Mouse (Mus musculus): ENCODE measurements around the gene Cdipt. TPM values are rescaled to one million over a fixed set of nuclear protein-coding genes. Genes with fewer than 3 reads are reported as not detected.

The Cdipt gene
- polyA plus RNA-seq, 1 experiment from 2014 or later, result 105 TPM

GRCm38 (mm10) chr7:127004122-127004875, 28.6 kb downstream of the Cdipt start:
- ATAC-seq (replicated peaks), result no peak
- no peaks in the 10 kb centered on the region for H3K9me3 ChIP-seq
- 87% methylated on average over 4 of the region's 4 CpGs for WGBS

GRCm38 (mm10) chr7:127007313-127008024, 31.8 kb downstream of the Cdipt start:
- Histone ChIP-seq H3K27me3 (no peaks in the 10 kb centered on the region), H3K27ac (replicated peaks) (peak overlapping the region; percentile 92), H3K9me3 (no peaks in the 10 kb centered on the region), H3K36me3 (no peaks in the 10 kb centered on the region), H3K4me2 (replicated peaks) (no peak overlapping the region), H3K9ac (replicated peaks) (no peak overlapping the region), H3K4me1 (peaks cover 15% of the 10 kb centered on the region), H3K4me3 (no peak overlapping the region)
- no peak for ATAC-seq (replicated peaks)
- 79% methylated on average over 6 of the region's 6 CpGs for WGBS

More at GRCm38 (mm10) chr7:127004122-127004875, 28.6 kb downstream of the Cdipt start:
- H3K4me2 ChIP-seq (replicated peaks), result no peak overlapping the region
- H3K4me3 ChIP-seq, result no peak overlapping the region
- H3K4me1 ChIP-seq, result peaks cover 13% of the 10 kb centered on the region
- H3K27me3 ChIP-seq, result no peaks in the 10 kb centered on the region
- no peak overlapping the region for H3K27ac ChIP-seq (replicated peaks)
- H3K9ac ChIP-seq (replicated peaks), result no peak overlapping the region
- H3K36me3 ChIP-seq, result no peaks in the 10 kb centered on the region

- H3K36me3 ChIP-seq, result peaks cover 3% of the 10 kb centered on the region; the same call in 1 of the 2 replicates
- peak; percentile 91 for ATAC-seq (replicated peaks)
- no peaks in the 10 kb centered on the region for H3K9me3 ChIP-seq
- H3K4me3 ChIP-seq, result no peak overlapping the region
- peaks cover 15% of the 10 kb centered on the region for H3K4me1 ChIP-seq
- H3K27ac ChIP-seq (replicated peaks), result peak overlapping the region; percentile 92
- 57% methylated on average over 9 of the region's 9 CpGs for whole genome bisulfite sequencing
- H3K4me2 ChIP-seq (replicated peaks), result no peak overlapping the region
- no peaks in the 10 kb centered on the region for H3K27me3 ChIP-seq
- no peak overlapping the region for H3K9ac ChIP-seq (replicated peaks)
Observed at GRCm38 (mm10) chr7:127008239-127009019, 32.7 kb downstream of the Cdipt start.

GRCm38 (mm10) chr7:127009307-127010085, 33.8 kb downstream of the Cdipt start:
- 81% methylated on average over 17 of the region's 17 CpGs for WGBS
- Histone ChIP-seq H3K4me1 (peaks cover 21% of the 10 kb centered on the region), H3K9me3 (no peaks in the 10 kb centered on the region), H3K4me3 (no peak overlapping the region), H3K9ac (replicated peaks) (no peak overlapping the region), H3K27me3 (no peaks in the 10 kb centered on the region), H3K27ac (replicated peaks) (peak overlapping the region; percentile 92), H3K4me2 (replicated peaks) (no peak overlapping the region), H3K36me3 (peaks cover 7% of the 10 kb centered on the region)
- ATAC-seq (replicated peaks), result no peak

- H3K4me2 ChIP-seq (replicated peaks), result no peak overlapping the region
- 96% methylated on average over 2 of the region's 2 CpGs for WGBS
- H3K9ac ChIP-seq (replicated peaks), result no peak overlapping the region
- ATAC-seq (replicated peaks), result no peak
- no peaks in the 10 kb centered on the region for H3K9me3 ChIP-seq
- H3K27ac ChIP-seq (replicated peaks), result no peak overlapping the region
- H3K4me1 ChIP-seq, result peaks cover 35% of the 10 kb centered on the region
- peaks cover 17% of the 10 kb centered on the region for H3K36me3 ChIP-seq
- no peak overlapping the region for H3K4me3 ChIP-seq
- H3K27me3 ChIP-seq, result no peaks in the 10 kb centered on the region
Observed at GRCm38 (mm10) chr7:127011051-127011450, 35.3 kb downstream of the Cdipt start.

GRCm38 (mm10) chr7:127011717-127012116, 36.0 kb downstream of the Cdipt start:
- H3K27ac ChIP-seq (replicated peaks), result no peak overlapping the region
- 70% methylated on average over 2 of the region's 2 CpGs for WGBS
- H3K36me3 ChIP-seq, result peaks cover 17% of the 10 kb centered on the region
- no peak overlapping the region for H3K4me2 ChIP-seq (replicated peaks)
- no peaks in the 10 kb centered on the region for H3K9me3 ChIP-seq
- ATAC-seq (replicated peaks), result no peak
- peaks cover 37% of the 10 kb centered on the region for H3K4me1 ChIP-seq
- H3K4me3 ChIP-seq, result no peak overlapping the region
- H3K27me3 ChIP-seq, result no peaks in the 10 kb centered on the region
- no peak overlapping the region for H3K9ac ChIP-seq (replicated peaks)

- no peak for ATAC-seq (replicated peaks)
- no peak overlapping the region for H3K27ac ChIP-seq (replicated peaks)
- no peak overlapping the region for H3K9ac ChIP-seq (replicated peaks)
- H3K4me3 ChIP-seq, result no peak overlapping the region
- H3K27me3 ChIP-seq, result no peaks in the 10 kb centered on the region
- no peak overlapping the region for H3K4me2 ChIP-seq (replicated peaks)
- WGBS, result 93% methylated on average over 6 of the region's 6 CpGs
- H3K36me3 ChIP-seq, result peaks cover 17% of the 10 kb centered on the region
- H3K4me1 ChIP-seq, result peaks cover 38% of the 10 kb centered on the region
- no peaks in the 10 kb centered on the region for H3K9me3 ChIP-seq
Observed at GRCm38 (mm10) chr7:127012374-127012773, 36.7 kb downstream of the Cdipt start.

GRCm38 (mm10) chr7:127012845-127013244, 37.1 kb downstream of the Cdipt start:
- no peak overlapping the region for H3K4me3 ChIP-seq
- no peak for ATAC-seq (replicated peaks)
- H3K27ac ChIP-seq (replicated peaks), result no peak overlapping the region
- H3K4me1 ChIP-seq, result peaks cover 43% of the 10 kb centered on the region
- H3K27me3 ChIP-seq, result no peaks in the 10 kb centered on the region
- peaks cover 17% of the 10 kb centered on the region for H3K36me3 ChIP-seq
- H3K9ac ChIP-seq (replicated peaks), result no peak overlapping the region
- WGBS, result 94% methylated on average over 10 of the region's 10 CpGs
- no peak overlapping the region for H3K4me2 ChIP-seq (replicated peaks)
- H3K9me3 ChIP-seq, result no peaks in the 10 kb centered on the region

- peaks cover 17% of the 10 kb centered on the region for H3K36me3 ChIP-seq
- no peak overlapping the region for H3K4me3 ChIP-seq
- H3K9ac ChIP-seq (replicated peaks), result no peak overlapping the region
- H3K4me2 ChIP-seq (replicated peaks), result no peak overlapping the region
- H3K27ac ChIP-seq (replicated peaks), result no peak overlapping the region
- no peaks in the 10 kb centered on the region for H3K27me3 ChIP-seq
- peaks cover 44% of the 10 kb centered on the region for H3K4me1 ChIP-seq
- WGBS, result 90% methylated on average over 6 of the region's 6 CpGs
- ATAC-seq (replicated peaks), result no peak
- H3K9me3 ChIP-seq, result no peaks in the 10 kb centered on the region
Observed at GRCm38 (mm10) chr7:127013385-127013784, 37.7 kb downstream of the Cdipt start.

GRCm38 (mm10) chr7:127014320-127014719, 38.6 kb downstream of the Cdipt start, which contains the start of gene Mvp:
Mvp (minus strand) TSS chr7:127014621.
- no peak for ATAC-seq (replicated peaks)
- peaks cover 17% of the 10 kb centered on the region for H3K36me3 ChIP-seq
- H3K4me1 ChIP-seq, result peaks cover 44% of the 10 kb centered on the region
- no peaks in the 10 kb centered on the region for H3K27me3 ChIP-seq
- H3K9me3 ChIP-seq, result no peaks in the 10 kb centered on the region
- peak within 1 kb of the TSS; percentile 7; the same call in 1 of the 2 replicates for H3K4me2 ChIP-seq (replicated peaks)
- H3K27ac ChIP-seq (replicated peaks), result peak within 1 kb of the TSS; percentile 98; the same call in 1 of the 2 replicates
- no peak within 1 kb of the TSS for H3K9ac ChIP-seq (replicated peaks)
- WGBS, result 76% methylated on average over 11 of the region's 11 CpGs
- peak within 1 kb of the TSS; percentile 6; the same call in 1 of the 2 replicates for H3K4me3 ChIP-seq

- WGBS, result 94% methylated on average over 12 of the region's 12 CpGs
- H3K27ac ChIP-seq (replicated peaks), result no peak overlapping the region
- no peak overlapping the region for H3K4me3 ChIP-seq
- no peak for ATAC-seq (replicated peaks)
- no peak overlapping the region for H3K4me2 ChIP-seq (replicated peaks)
- H3K9me3 ChIP-seq, result no peaks in the 10 kb centered on the region
- no peak overlapping the region for H3K9ac ChIP-seq (replicated peaks)
- H3K36me3 ChIP-seq, result peaks cover 17% of the 10 kb centered on the region
- peaks cover 49% of the 10 kb centered on the region for H3K4me1 ChIP-seq
- no peaks in the 10 kb centered on the region for H3K27me3 ChIP-seq
Observed at GRCm38 (mm10) chr7:127014993-127015392, 39.3 kb downstream of the Cdipt start.

Data from forebrain, embryonic 15.5 days (tissue).